Mouse (Mus musculus) neural tube, embryonic 15.5 days (tissue): ENCODE data around the gene Tmem255b. TPM values are rescaled to one million over a fixed set of nuclear protein-coding genes. Genes with fewer than 3 reads are reported as not detected.

Experiments
- ATAC-seq: fragments of 200-750 bp; cut with Nextera tagmentation; 2 replicates; pipeline ENCODE4 v1.8.0; 2017; ENCODE audit warnings: mild to moderate bottlenecking, moderate TSS enrichment, moderate library complexity; ENCODE audit not compliant: low FRiP score
- H3K27ac ChIP-seq: fragments of 300-500 bp; sonication (generic); replicated peaks from 2 replicates; pipeline ENCODE4 v1.5.1; 2015; ENCODE audit warnings: mild to moderate bottlenecking, inconsistent platforms
- H3K27me3 ChIP-seq: fragments of 300-500 bp; sonication (generic); replicated peaks from 2 replicates; pipeline ENCODE4 v1.6.1; 2015; ENCODE audit warnings: inconsistent platforms
- H3K36me3 ChIP-seq: fragments of 300-500 bp; sonication (generic); 2 replicates; pipeline ENCODE4 v1.6.1; 2015; ENCODE audit warnings: inconsistent platforms
- H3K4me1 ChIP-seq: fragments of 300-500 bp; sonication (generic); 2 replicates; pipeline ENCODE4 v1.6.1; 2015; ENCODE audit warnings: inconsistent platforms
- H3K4me2 ChIP-seq: fragments of 300-500 bp; sonication (generic); 2 replicates; pipeline ENCODE4 v1.6.1; 2015; ENCODE audit warnings: inconsistent platforms, mild to moderate bottlenecking, moderate library complexity
- H3K4me3 ChIP-seq: fragments of 300-500 bp; sonication (generic); replicated peaks from 2 replicates; pipeline ENCODE4 v1.5.1; 2015; ENCODE audit warnings: mild to moderate bottlenecking, inconsistent platforms
- H3K9ac ChIP-seq: fragments of 300-500 bp; sonication (generic); replicated peaks from 2 replicates; pipeline ENCODE4 v1.6.1; 2015; ENCODE audit warnings: mild to moderate bottlenecking, inconsistent platforms
- H3K9me3 ChIP-seq: fragments of 300-500 bp; sonication (generic); replicated peaks from 2 replicates; pipeline ENCODE4 v1.6.1; 2016; ENCODE audit warnings: inconsistent platforms
- WGBS: fragments of 180-500 bp; shearing (Covaris S2); methylation state at CpG from one replicate; pipeline ENCODE4 v1.1.7; 2015; ENCODE audit warnings: mixed read lengths; 5-methylcytosine and 5-hydroxymethylcytosine counted together
- polyA plus RNA-seq: library from polyadenylated mRNA; unstranded; fragments of >200 nt; fragmentation: Nextera tagmentation; extraction: Ambion mirVana; gene quantifications from 2 replicates; pipeline ENCODE4 v1.2.1, GENCODE M21; 2015

Gene Tmem255b
- polyA plus RNA-seq, 1 experiment from 2014 or later = 2.1 TPM

DNA sequence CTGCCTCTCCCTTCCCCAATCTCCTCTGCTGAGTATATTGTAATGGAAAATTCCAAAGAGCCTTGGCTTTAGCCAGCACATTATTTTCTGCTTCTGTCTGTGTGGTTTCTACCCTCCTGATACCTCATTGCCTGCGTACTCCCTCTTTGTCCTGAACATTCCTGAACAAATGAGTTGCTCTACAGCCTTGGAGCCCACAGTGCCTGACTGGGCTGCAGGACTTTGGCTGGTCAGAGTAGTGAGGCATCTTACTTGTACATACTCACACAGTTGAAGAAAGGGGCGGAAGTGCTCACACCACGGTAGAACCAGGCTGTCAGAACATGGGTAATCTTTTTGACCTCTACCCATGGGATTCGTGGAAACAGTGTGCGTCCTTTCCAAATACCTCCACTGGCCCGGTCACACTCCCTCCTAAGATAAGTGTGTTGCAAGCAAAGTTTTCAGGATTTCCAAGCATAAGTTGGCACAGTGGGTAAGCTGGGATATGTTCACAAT, 82.3 kb downstream of the Tmem255b start:
- H3K4me2 ChIP-seq = no peak overlapping the region
- no peaks in the 10 kb centered on the region for H3K9me3 ChIP-seq
- H3K27ac ChIP-seq = no peak overlapping the region
- no peak for ATAC-seq
- H3K4me3 ChIP-seq = no peak overlapping the region
- no peaks in the 10 kb centered on the region for H3K27me3 ChIP-seq
- 0 out of 2 replicates have a peak, but pooled peaks cover 3% of the 10 kb centered on the region for H3K4me1 ChIP-seq
- WGBS = 90% methylated on average over 6 of the region's 6 CpGs
- H3K9ac ChIP-seq = no peak overlapping the region
- H3K36me3 ChIP-seq = no peaks in the 10 kb centered on the region

Other genes with a start within 250 kb of the Tmem255b start
- 14.4 and 19.0 TPM in 2 replicates for gene Grtp1, start 234.6 kb upstream of the Tmem255b start, polyA plus RNA-seq
- gene Adprhl1, start 181.0 kb upstream of the Tmem255b start, polyA plus RNA-seq = 1.1 and 1.8 TPM in 2 replicates
- gene Dcun1d2, start 147.1 kb upstream of the Tmem255b start, polyA plus RNA-seq = 32.9 and 36.5 TPM in 2 replicates
- 50.9 and 54.7 TPM in 2 replicates for gene Tmco3, start 147.0 kb upstream of the Tmem255b start, polyA plus RNA-seq
- gene Tfdp1, start 96.4 kb upstream of the Tmem255b start, polyA plus RNA-seq = 88.2 and 113 TPM in 2 replicates
- not detected in 2 replicates for gene Atp4b, start 38.4 kb upstream of the Tmem255b start, polyA plus RNA-seq
- not detected in 2 replicates for gene Grk1, start 30.1 kb upstream of the Tmem255b start, polyA plus RNA-seq
- gene Gas6, start 59.3 kb downstream of the Tmem255b start, polyA plus RNA-seq = 59.1 and 88.5 TPM in 2 replicates
- gene 1700029H14Rik, start 127.3 kb downstream of the Tmem255b start, polyA plus RNA-seq = not detected in 2 replicates
- gene Rasa3, start 242.4 kb downstream of the Tmem255b start, polyA plus RNA-seq = 38.8 and 39.3 TPM in 2 replicates